Mouse (Mus musculus): ENCODE measurements around the gene Abca3. TPM values are rescaled to one million over a fixed set of nuclear protein-coding genes. Genes with fewer than 3 reads are reported as not detected.

Gene Abca3
- polyA plus RNA-seq, 1 experiment from 2014 or later: 53.4 TPM

DNA sequence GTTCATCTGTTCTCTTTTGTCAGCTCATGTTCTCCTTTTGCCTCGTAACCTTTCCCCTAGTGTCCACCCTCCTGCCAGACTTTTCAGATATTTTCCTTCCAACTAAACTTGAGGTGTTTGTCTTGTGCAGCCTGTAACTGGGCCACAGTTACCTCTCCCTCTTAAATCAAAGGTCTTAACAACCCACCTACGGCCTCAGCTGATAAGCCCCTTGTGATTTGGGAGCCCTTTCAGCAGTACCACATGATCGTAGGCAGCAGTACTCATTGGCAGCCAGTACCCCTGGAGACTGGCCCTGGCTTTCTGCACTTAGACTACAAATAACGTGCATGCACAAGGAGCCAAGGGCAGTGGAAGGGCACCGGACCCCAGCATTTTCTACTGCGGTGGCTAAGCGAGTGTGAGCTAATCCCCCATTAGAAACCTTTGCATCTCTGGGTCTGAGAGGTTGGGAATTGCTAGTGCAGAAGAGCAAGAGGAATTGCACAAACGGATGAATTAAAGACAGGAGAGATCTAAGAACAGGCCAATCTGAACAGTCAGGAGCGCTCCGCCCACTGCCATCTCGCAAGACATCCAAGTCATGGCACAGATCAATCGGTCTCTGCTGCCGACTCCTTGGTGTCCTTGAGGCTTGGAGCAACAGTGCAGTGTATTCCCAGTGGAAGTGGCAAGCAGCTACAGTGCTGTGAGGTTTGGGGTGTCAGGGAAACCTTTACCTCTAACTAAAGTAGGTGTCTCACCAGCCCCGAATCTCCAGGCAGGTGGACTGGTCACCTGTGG lies 77.6 kb downstream of the Abca3 start:
- CTCF ChIA-PET: interaction anchor here (0.6 kb wide), 1 partner anchor 16 kb away, joined by 3 read pairs; no protein-coding TSS in a partner anchor
- POLR2A ChIA-PET: interaction anchor here (0.6 to 1.1 kb wide), 2 partner anchors 43 to 166 kb away, joined by 3 to 4 read pairs; no protein-coding TSS in a partner anchor
- in situ Hi-C loops (cut with MboI; ENCODE audit: low pct_unique_long_range_greater_than_20kb): no loop called here
- ATAC-seq: no peak
- TF ChIP-seq CTCF (IDR thresholded peaks at IDR 0.05): no peak
- H3K27me3 ChIP-seq: no peaks in the 10 kb centered on the region
- no peak for DNase-seq (ENCODE audit: low read depth, low spot score)

DNA sequence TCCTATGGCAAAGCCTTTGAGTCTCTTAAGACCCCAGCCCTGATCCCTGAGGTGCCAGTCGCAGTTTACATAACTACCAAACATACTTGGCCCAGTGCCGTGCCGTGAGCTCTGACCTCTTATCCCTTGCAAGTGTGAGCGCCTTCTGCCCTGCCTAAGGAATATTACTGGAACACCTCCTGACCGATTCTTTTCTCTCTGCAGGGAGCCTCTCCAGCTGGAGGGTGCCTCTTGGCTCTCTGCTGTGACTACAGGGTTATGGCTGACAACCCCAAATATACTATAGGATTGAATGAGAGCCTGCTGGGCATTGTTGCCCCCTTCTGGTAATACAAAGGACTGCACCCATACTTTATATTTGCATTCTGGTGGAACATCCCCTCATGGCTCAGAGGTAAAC lies 85.3 kb downstream of the Abca3 start:
- H3K27me3 ChIP-seq: no peaks in the 10 kb centered on the region
- ChIA-PET CTCF (interaction anchor here (0.9 to 1.9 kb wide), 3 partner anchors 14 to 36 kb away, joined by 3 to 5 read pairs (median 5); no protein-coding TSS in a partner anchor), POLR2A (no interaction called here)
- ATAC-seq: peak; percentile 22
- in situ Hi-C loops (cut with MboI; ENCODE audit: low pct_unique_long_range_greater_than_20kb): no loop called here
- no peak for DNase-seq (ENCODE audit: low read depth, low spot score)
- no peak for TF ChIP-seq CTCF (IDR thresholded peaks at IDR 0.05)

DNA sequence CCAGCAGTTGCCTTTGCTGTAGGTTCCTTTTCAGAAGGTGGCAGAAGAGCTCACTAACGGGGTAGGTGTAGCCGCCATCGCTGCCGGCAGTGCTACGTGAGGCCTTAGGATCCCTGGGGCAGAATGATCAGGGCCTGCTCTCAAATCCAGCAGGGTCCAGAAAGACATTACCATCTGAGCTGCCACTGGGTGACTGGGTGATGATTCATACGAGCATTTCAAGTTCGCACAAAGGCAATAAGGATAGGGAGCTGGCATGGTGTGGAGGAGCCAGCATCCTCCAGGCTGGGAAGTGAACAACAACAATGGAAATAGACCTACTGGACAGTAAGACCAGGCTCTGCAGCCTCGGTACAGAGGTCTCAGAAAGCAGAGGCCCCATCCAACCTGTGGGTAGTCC lies 88.6 kb downstream of the Abca3 start:
- POLR2A ChIA-PET: interaction anchor here (0.7 kb wide), 1 partner anchor 155 kb away, joined by 3 read pairs; no protein-coding TSS in a partner anchor
- ATAC-seq (no peak), DNase-seq (ENCODE audit: low read depth, low spot score) (no peak)
- CTCF ChIA-PET: interaction anchor here (1.0 kb wide), 1 partner anchor 39 kb away, joined by 3 read pairs; the partner anchor contains the start of gene Mlst8
- no peaks in the 10 kb centered on the region for H3K27me3 ChIP-seq
- in situ Hi-C loops (cut with MboI; ENCODE audit: low pct_unique_long_range_greater_than_20kb): no loop called here
- TF ChIP-seq CTCF (IDR thresholded peaks at IDR 0.05): no peak

DNA sequence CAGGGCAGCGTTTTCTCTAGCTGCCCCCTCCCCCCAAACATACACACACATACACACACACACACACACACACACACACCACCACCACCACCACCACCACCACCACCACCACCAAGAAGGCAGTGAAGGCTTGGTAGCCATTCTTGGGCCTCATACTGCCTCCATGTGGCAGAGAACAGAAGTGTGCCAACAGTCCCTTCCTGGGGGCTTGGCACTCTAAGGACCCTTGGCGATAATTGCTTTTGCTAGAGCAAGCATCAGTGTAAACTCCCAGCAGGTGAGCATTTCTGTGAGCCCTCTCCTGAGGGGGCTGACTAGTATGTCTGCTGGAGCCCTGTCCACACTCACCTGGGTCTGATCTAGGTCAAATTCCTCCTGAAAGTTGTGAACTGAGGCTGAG lies 89.4 kb downstream of the Abca3 start:
- DNase-seq (ENCODE audit: low read depth, low spot score) (no peak), ATAC-seq (no peak)
- POLR2A ChIA-PET: no interaction called here
- no peak for TF ChIP-seq CTCF (IDR thresholded peaks at IDR 0.05)
- no peaks in the 10 kb centered on the region for H3K27me3 ChIP-seq
- in situ Hi-C loops (cut with MboI; ENCODE audit: low pct_unique_long_range_greater_than_20kb): no loop called here
- CTCF ChIA-PET: interaction anchor here (1.0 kb wide), 1 partner anchor 38 kb away, joined by 3 read pairs; the partner anchor contains the start of gene Mlst8

DNA sequence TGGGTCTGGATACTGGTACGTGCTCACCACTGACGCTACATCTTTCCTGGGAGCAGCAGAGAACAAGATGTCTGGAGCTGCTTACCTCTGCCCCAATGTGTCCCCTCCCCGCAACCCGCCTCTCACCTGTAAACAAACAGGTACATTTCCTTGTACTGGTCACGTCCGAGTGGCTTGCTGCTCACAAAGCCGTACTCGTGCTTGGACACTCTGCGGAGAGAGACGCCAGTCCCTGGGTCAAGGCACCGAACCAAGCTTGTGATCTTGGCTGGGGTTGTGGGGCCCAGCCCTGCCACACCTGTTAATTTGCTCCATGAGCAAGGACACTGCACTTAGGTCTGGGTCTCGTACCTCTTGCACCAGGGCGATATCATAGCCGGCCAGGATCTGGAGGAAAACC lies 90.4 kb downstream of the Abca3 start:
- TF ChIP-seq CTCF (IDR thresholded peaks at IDR 0.05): no peak

DNA sequence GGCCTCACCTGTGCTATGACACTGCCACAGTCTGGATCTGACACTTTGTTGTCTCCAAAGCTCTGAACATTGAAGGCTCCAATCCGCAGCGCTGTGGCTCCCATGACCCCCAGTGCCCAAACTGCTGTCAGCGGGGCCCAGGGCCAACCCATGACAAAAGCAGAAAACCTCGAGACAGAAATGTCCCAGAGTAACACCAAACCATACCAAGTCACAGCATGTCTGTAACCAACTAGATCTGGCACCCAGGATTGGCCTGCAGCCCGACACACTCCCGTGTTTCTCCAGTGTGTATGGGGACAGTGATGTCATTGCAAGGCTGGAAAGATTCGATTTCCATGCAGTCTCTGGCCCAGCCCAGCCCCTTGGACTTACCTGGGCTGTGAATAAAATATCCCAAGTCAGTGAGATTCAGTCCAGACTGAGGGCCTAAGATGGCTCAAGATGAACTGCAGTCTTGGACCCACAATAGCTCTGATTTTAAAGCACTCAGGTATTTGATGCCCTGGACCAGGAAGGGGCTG lies 90.9 kb downstream of the Abca3 start, which contains the start of gene Dnase1l2:
Gene Dnase1l2, minus strand, starts transcription at position 474 of the 524 bp plus-strand sequence.
- in situ Hi-C loops (cut with MboI; ENCODE audit: low pct_unique_long_range_greater_than_20kb): no loop called here
- no peaks in the 10 kb centered on the region for H3K27me3 ChIP-seq
- DNase-seq (ENCODE audit: low read depth, low spot score) (no peak), ATAC-seq (no peak)
- TF ChIP-seq CTCF (IDR thresholded peaks at IDR 0.05): no peak
- POLR2A ChIA-PET: no interaction called here
- CTCF ChIA-PET: no interaction called here

More for the DNA sequence above, 90.4 kb downstream of the Abca3 start:
- DNase-seq (ENCODE audit: low read depth, low spot score): no peak
- no peak for ATAC-seq
- H3K27me3 ChIP-seq: no peaks in the 10 kb centered on the region
- POLR2A ChIA-PET: no interaction called here
- in situ Hi-C loops (cut with MboI; ENCODE audit: low pct_unique_long_range_greater_than_20kb): no loop called here
- CTCF ChIA-PET: no interaction called here

DNA sequence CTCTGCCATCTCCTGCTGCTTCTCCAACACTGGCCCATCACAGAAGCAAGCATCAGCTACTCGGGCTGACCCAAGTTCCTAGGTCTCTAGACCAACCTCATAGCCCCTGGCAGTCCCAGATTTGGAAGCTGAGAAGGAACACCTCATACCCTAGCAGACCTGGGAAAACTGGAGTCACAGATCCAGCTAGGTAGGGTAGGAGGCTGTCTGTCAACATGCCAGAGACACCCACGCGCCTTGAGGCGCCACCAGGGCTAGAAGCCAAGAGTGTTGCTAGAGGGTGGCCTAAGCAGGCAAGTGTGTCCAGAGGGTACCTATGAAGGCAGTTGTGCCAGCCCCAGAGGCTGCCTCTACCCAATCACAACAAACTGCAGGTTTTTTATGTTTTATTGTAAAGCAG lies 91.7 kb downstream of the Abca3 start:
- POLR2A ChIA-PET: interaction anchor here (1.4 kb wide), 1 partner anchor 10 kb away, joined by 3 read pairs; no protein-coding TSS in a partner anchor
- no peak for DNase-seq (ENCODE audit: low read depth, low spot score)
- in situ Hi-C loops (cut with MboI; ENCODE audit: low pct_unique_long_range_greater_than_20kb): no loop called here
- CTCF ChIA-PET: interaction anchor here (1.4 kb wide), 1 partner anchor 51 kb away, joined by 3 read pairs; no protein-coding TSS in a partner anchor
- no peaks in the 10 kb centered on the region for H3K27me3 ChIP-seq
- TF ChIP-seq CTCF (IDR thresholded peaks at IDR 0.05): no peak
- no peak for ATAC-seq

DNA sequence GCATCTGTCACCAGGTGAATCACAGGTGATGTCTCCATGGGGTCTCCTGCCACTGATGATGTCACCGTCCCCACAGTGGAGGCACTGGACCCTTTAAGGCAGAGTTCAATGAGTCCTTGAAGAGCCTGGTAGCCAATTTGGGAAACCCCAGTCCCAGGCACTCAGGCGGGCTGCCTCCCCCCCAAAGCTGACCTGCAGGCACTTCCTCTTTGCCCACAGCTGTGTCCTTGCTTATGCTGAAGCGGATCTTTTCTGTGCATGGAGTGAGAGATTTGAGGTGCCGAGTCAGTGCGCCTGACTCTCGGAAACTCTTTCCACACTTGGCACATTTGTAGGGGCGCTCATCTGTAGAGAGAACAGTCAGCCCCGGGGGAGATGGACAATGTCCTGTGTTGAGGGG lies 94.8 kb downstream of the Abca3 start:
- DNase-seq (ENCODE audit: low read depth, low spot score): no peak

DNA sequence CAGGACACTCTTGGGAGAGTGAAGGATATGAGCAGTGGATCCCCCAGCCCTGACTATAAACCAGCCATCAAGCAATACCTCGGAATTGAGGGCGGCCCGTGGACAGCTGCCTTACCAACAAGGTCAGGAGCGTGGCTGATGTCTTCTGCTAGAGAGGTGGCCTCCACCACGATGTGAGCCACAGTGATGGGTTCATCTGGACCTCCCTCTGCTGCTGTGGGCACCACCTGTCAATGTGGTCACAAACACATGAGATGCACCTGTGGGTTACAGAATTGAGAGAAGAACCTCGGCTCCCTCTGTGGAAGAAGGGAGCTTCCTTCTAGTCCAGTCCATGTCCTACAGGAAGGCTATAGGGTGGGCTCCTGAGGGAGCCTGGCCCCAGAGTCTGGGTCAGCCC lies 97.8 kb downstream of the Abca3 start:
- no peak for ATAC-seq
- in situ Hi-C loops (cut with MboI; ENCODE audit: low pct_unique_long_range_greater_than_20kb): no loop called here

More for the DNA sequence above, 94.8 kb downstream of the Abca3 start:
- CTCF ChIA-PET: no interaction called here
- no peak for ATAC-seq
- no peaks in the 10 kb centered on the region for H3K27me3 ChIP-seq
- POLR2A ChIA-PET: no interaction called here
- TF ChIP-seq CTCF (IDR thresholded peaks at IDR 0.05): no peak
- in situ Hi-C loops (cut with MboI; ENCODE audit: low pct_unique_long_range_greater_than_20kb): no loop called here

DNA sequence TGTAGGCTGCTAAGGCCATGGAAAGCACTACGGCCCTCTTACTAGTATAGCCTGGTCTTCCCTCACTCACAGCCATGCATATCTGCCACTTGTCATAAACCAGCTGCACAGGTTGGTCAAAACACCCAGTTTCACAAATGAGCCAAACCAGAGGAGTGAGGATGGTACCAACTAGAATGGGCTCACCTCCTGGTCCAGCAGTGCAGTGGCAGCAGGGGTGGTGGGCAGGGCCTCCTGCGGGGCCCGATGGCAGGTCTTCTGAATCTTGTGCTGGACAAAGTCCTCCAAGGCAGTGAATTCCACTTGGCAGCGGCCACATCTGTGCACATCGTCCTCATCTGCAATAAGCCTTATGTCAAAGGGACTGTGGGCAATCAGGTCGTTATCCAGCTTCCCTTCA lies 99.5 kb downstream of the Abca3 start:
- no peak for TF ChIP-seq CTCF (IDR thresholded peaks at IDR 0.05)
- ChIA-PET CTCF (interaction anchor here (1.3 kb wide), 1 partner anchor 14 kb away, joined by 5 read pairs; no protein-coding TSS in a partner anchor), POLR2A (interaction anchor here (0.5 kb wide), 1 partner anchor 1732 kb away, joined by 5 read pairs; no protein-coding TSS in a partner anchor)

More for the DNA sequence above, 97.8 kb downstream of the Abca3 start:
- POLR2A ChIA-PET: no interaction called here
- no peak for TF ChIP-seq CTCF (IDR thresholded peaks at IDR 0.05)
- no peak for DNase-seq (ENCODE audit: low read depth, low spot score)
- H3K27me3 ChIP-seq: no peaks in the 10 kb centered on the region
- CTCF ChIA-PET: no interaction called here

DNA sequence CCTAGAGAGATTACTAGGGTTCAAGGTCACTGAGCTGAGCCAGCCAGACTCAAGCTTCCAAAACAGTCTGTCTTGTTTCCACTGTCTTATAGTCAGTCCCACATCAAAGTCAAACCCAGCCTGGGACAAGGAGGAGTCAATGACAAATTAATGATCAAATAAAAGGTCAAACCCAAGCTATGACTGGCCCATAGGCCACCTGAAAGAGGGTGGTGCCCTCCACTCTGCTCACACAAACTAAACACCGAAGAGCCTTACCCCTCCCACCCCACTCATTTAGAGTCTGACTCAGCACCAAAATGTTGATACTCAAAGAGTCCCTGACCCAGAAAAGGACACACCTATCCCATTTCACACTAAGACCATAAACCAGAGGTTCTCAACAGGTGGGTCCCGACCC lies 101.6 kb downstream of the Abca3 start:
- no peak for TF ChIP-seq CTCF (IDR thresholded peaks at IDR 0.05)
- H3K27me3 ChIP-seq: no peaks in the 10 kb centered on the region
- POLR2A ChIA-PET: interaction anchor here (1.1 to 3.6 kb wide), 2 partner anchors 10 to 18 kb away, joined by 3 to 12 read pairs; partner anchors contain the start of genes E4f1 and Pgp
- in situ Hi-C loops (cut with MboI; ENCODE audit: low pct_unique_long_range_greater_than_20kb): no loop called here
- no peak for ATAC-seq
- DNase-seq (ENCODE audit: low read depth, low spot score): no peak
- CTCF ChIA-PET: interaction anchor here (1.0 to 1.8 kb wide), 2 partner anchors 16 to 26 kb away, joined by 3 to 5 read pairs; no protein-coding TSS in a partner anchor

More for the DNA sequence above, 99.5 kb downstream of the Abca3 start:
- in situ Hi-C loops (cut with MboI; ENCODE audit: low pct_unique_long_range_greater_than_20kb): no loop called here
- ATAC-seq: no peak
- no peak for DNase-seq (ENCODE audit: low read depth, low spot score)
- no peaks in the 10 kb centered on the region for H3K27me3 ChIP-seq
